Mouse (Mus musculus) heart, embryonic 11.5 days (tissue): ENCODE results near the gene Cacna1a. TPM values are rescaled to one million over a fixed set of nuclear protein-coding genes. Genes with fewer than 3 reads are reported as not detected.

Experiments used
- ATAC-seq: fragments of 200-750 bp; cut with Nextera tagmentation; replicated peaks from 2 replicates; pipeline ENCODE4 v1.8.0; 2017; ENCODE audit warnings: moderate library complexity; ENCODE audit not compliant: insufficient number of reproducible peaks, low FRiP score, low TSS enrichment
- H3K27ac ChIP-seq: fragments of 300-500 bp; sonication (generic); 2 replicates; pipeline ENCODE4 v1.5.1; 2014; ENCODE audit warnings: mild to moderate bottlenecking, low read depth, low read length
- H3K27me3 ChIP-seq: fragments of 300-500 bp; sonication (generic); 2 replicates; pipeline ENCODE4 v1.6.1; 2014; ENCODE audit warnings: mild to moderate bottlenecking, low read length, mixed read lengths; ENCODE audit not compliant: control insufficient read depth, insufficient read depth
- H3K36me3 ChIP-seq: fragments of 300-500 bp; sonication (generic); 2 replicates; pipeline ENCODE4 v1.6.1; 2014; ENCODE audit warnings: mild to moderate bottlenecking, low read length, moderate library complexity, mixed read lengths; ENCODE audit not compliant: control insufficient read depth, insufficient read depth
- H3K4me1 ChIP-seq: fragments of 300-500 bp; sonication (generic); 2 replicates; pipeline ENCODE4 v1.6.1; 2014; ENCODE audit warnings: low read length; ENCODE audit not compliant: control insufficient read depth, insufficient read depth
- H3K4me2 ChIP-seq: fragments of 300-500 bp; sonication (generic); 2 replicates; pipeline ENCODE4 v1.6.1; 2014; ENCODE audit warnings: mild to moderate bottlenecking, moderate library complexity
- H3K4me3 ChIP-seq: fragments of 300-500 bp; sonication (generic); 2 replicates; pipeline ENCODE4 v1.5.1; 2014; ENCODE audit warnings: low read depth, low read length
- H3K9ac ChIP-seq: fragments of 300-500 bp; sonication (generic); 2 replicates; pipeline ENCODE4 v1.6.1; 2014; ENCODE audit warnings: mild to moderate bottlenecking, low read depth, low read length, moderate library complexity
- H3K9me3 ChIP-seq: fragments of 300-500 bp; sonication (generic); replicated peaks from 2 replicates; pipeline ENCODE4 v1.6.1; 2016; ENCODE audit warnings: low read length; ENCODE audit not compliant: control insufficient read depth
- WGBS: fragments of 180-500 bp; shearing (Covaris S2); extraction: QIAGEN DNeasy Blood & Tissue Kit; methylation state at CpG from one replicate; pipeline ENCODE4 v1.1.7; 2014; ENCODE audit not compliant: insufficient replicate concordance; 5-methylcytosine and 5-hydroxymethylcytosine counted together
- polyA plus RNA-seq: library from polyadenylated mRNA; unstranded; fragments of >200 nt; fragmentation: Nextera tagmentation; extraction: Ambion mirVana; gene quantifications from 2 replicates; pipeline ENCODE4 v1.2.1, GENCODE M21; 2014

Cacna1a gene
- polyA plus RNA-seq, 1 experiment from 2014 or later: 6.3 TPM

GRCm38 (mm10) chr8:84542481-84542880 is 154.2 kb downstream of the Cacna1a start:
- no peaks in the 10 kb centered on the region for H3K36me3 ChIP-seq
- H3K27me3 ChIP-seq: no peaks in the 10 kb centered on the region
- H3K4me3 ChIP-seq: no peak overlapping the region
- H3K4me2 ChIP-seq: no peak overlapping the region
- no peak overlapping the region for H3K9ac ChIP-seq
- H3K9me3 ChIP-seq: no peaks in the 10 kb centered on the region
- H3K4me1 ChIP-seq: peaks cover 11% of the 10 kb centered on the region; the same call in 1 of the 2 replicates
- H3K27ac ChIP-seq: no peak overlapping the region
- no peak for ATAC-seq
- 77% methylated on average over 7 of the region's 7 CpGs for WGBS

- no peak overlapping the region for H3K9ac ChIP-seq
- H3K4me1 ChIP-seq: peaks cover 11% of the 10 kb centered on the region; the same call in 1 of the 2 replicates
- no peak for ATAC-seq
- 16% methylated on average over 3 of the region's 3 CpGs for WGBS
- no peaks in the 10 kb centered on the region for H3K36me3 ChIP-seq
- H3K4me3 ChIP-seq: no peak overlapping the region
- H3K27ac ChIP-seq: peak overlapping the region; percentile 59
- H3K27me3 ChIP-seq: no peaks in the 10 kb centered on the region
- H3K4me2 ChIP-seq: no peak overlapping the region
- no peaks in the 10 kb centered on the region for H3K9me3 ChIP-seq
Observed at GRCm38 (mm10) chr8:84545522-84545921, 157.3 kb downstream of the Cacna1a start.

GRCm38 (mm10) chr8:84552457-84552856 is 164.2 kb downstream of the Cacna1a start:
- Histone ChIP-seq H3K27me3 (peaks cover 26% of the 10 kb centered on the region), H3K9ac (no peak overlapping the region), H3K27ac (no peak overlapping the region), H3K4me2 (no peak overlapping the region), H3K4me3 (no peak overlapping the region), H3K4me1 (no peaks in the 10 kb centered on the region; the same call in 1 of the 2 replicates), H3K36me3 (no peaks in the 10 kb centered on the region), H3K9me3 (no peaks in the 10 kb centered on the region)
- ATAC-seq: no peak
- WGBS: 74% methylated on average over 4 of the region's 4 CpGs

- no peak overlapping the region for H3K4me3 ChIP-seq
- H3K9ac ChIP-seq: no peak overlapping the region
- 78% methylated on average over 8 of the region's 8 CpGs for WGBS
Observed at GRCm38 (mm10) chr8:84553106-84553505, 164.9 kb downstream of the Cacna1a start.

GRCm38 (mm10) chr8:84553617-84554016 is 165.4 kb downstream of the Cacna1a start:
- WGBS: 74% methylated on average over 4 of the region's 4 CpGs
- ATAC-seq: no peak

More at GRCm38 (mm10) chr8:84553106-84553505, 164.9 kb downstream of the Cacna1a start:
- ATAC-seq: no peak
- H3K27ac ChIP-seq: no peak overlapping the region
- H3K9me3 ChIP-seq: no peaks in the 10 kb centered on the region
- no peaks in the 10 kb centered on the region; the same call in 1 of the 2 replicates for H3K4me1 ChIP-seq
- H3K27me3 ChIP-seq: peaks cover 32% of the 10 kb centered on the region
- no peaks in the 10 kb centered on the region for H3K36me3 ChIP-seq
- no peak overlapping the region for H3K4me2 ChIP-seq

GRCm38 (mm10) chr8:84554301-84555027 is 166.2 kb downstream of the Cacna1a start:
- H3K4me2 ChIP-seq: no peak overlapping the region
- 0 out of 2 replicates have a peak, but pooled peaks have one; percentile 37 for ATAC-seq

More at GRCm38 (mm10) chr8:84553617-84554016, 165.4 kb downstream of the Cacna1a start:
- no peak overlapping the region for H3K4me2 ChIP-seq
- no peak overlapping the region for H3K4me3 ChIP-seq
- no peak overlapping the region for H3K27ac ChIP-seq
- H3K9ac ChIP-seq: no peak overlapping the region
- no peaks in the 10 kb centered on the region for H3K9me3 ChIP-seq
- H3K27me3 ChIP-seq: peaks cover 37% of the 10 kb centered on the region
- H3K36me3 ChIP-seq: no peaks in the 10 kb centered on the region
- no peaks in the 10 kb centered on the region; the same call in 1 of the 2 replicates for H3K4me1 ChIP-seq

GRCm38 (mm10) chr8:84555269-84555668 is 167.0 kb downstream of the Cacna1a start:
- Histone ChIP-seq H3K36me3 (no peaks in the 10 kb centered on the region), H3K27ac (no peak overlapping the region), H3K4me3 (no peak overlapping the region), H3K9ac (no peak overlapping the region), H3K9me3 (no peaks in the 10 kb centered on the region), H3K4me1 (no peaks in the 10 kb centered on the region; the same call in 1 of the 2 replicates), H3K27me3 (peaks cover 54% of the 10 kb centered on the region), H3K4me2 (no peak overlapping the region)
- ATAC-seq: no peak
- 74% methylated on average over 7 of the region's 7 CpGs for WGBS

More at GRCm38 (mm10) chr8:84554301-84555027, 166.2 kb downstream of the Cacna1a start:
- H3K27ac ChIP-seq: no peak overlapping the region
- H3K4me1 ChIP-seq: no peaks in the 10 kb centered on the region; the same call in 1 of the 2 replicates
- H3K27me3 ChIP-seq: peaks cover 46% of the 10 kb centered on the region
- no peaks in the 10 kb centered on the region for H3K9me3 ChIP-seq
- no peak overlapping the region for H3K9ac ChIP-seq
- H3K4me3 ChIP-seq: no peak overlapping the region
- 45% methylated on average over 14 of the region's 14 CpGs for WGBS
- no peaks in the 10 kb centered on the region for H3K36me3 ChIP-seq

GRCm38 (mm10) chr8:84557936-84558335 is 169.7 kb downstream of the Cacna1a start:
- no peaks in the 10 kb centered on the region for H3K4me1 ChIP-seq
- no peaks in the 10 kb centered on the region for H3K36me3 ChIP-seq
- no peak overlapping the region for H3K4me2 ChIP-seq
- ATAC-seq: no peak
- peaks cover 66% of the 10 kb centered on the region for H3K27me3 ChIP-seq
- WGBS: 67% methylated on average over 4 of the region's 4 CpGs
- no peak overlapping the region for H3K4me3 ChIP-seq
- no peaks in the 10 kb centered on the region for H3K9me3 ChIP-seq
- H3K9ac ChIP-seq: no peak overlapping the region
- no peak overlapping the region for H3K27ac ChIP-seq
